Mouse (Mus musculus): Measurements from ENCODE around the gene Tnfsf8. TPM values are rescaled to one million over a fixed set of nuclear protein-coding genes. Genes with fewer than 3 reads are reported as not detected.

Gene Tnfsf8
- polyA plus RNA-seq, 1 experiment: 1.2 TPM

DNA sequence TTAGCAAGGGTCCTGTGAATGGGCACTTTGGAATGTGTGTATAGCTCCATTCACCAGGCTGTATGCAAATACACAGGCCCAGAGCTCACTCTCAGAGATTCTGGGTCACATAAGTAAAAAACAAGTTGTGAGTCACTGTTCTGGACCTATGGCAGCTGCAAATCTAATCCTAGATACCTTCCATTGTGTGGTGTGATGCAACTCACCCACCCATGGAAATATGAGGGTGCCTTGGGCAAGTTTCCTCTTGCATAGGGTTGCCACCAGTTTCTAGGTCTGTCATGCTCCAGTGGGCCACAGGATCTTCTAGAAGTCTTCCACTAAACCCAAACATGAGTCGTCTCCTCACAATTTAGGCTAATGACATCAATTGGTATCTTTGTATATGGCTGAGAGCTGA, 64.6 kb downstream of the Tnfsf8 start:
- 88% methylated on average over 1 of the region's 1 CpGs for WGBS
- H3K27ac ChIP-seq (ENCODE audit: insufficient read depth, low read length): no peak overlapping the region
- DNase-seq (ENCODE audit: low read depth in 1 of 2, low spot score in 2 of 2): no peak
- H3K4me3 ChIP-seq (ENCODE audit: extremely low read depth, insufficient read depth, insufficient read length): no peak overlapping the region
- TF ChIP-seq CTCF (IDR thresholded peaks at IDR 0.05; ENCODE audit: extremely low read depth, insufficient read depth, insufficient read length, insufficient replicate concordance): no peak
- TF ChIP-seq POLR2A (IDR thresholded peaks at IDR 0.05; ENCODE audit: low read depth, low read length): no peak
- H3K36me3 ChIP-seq (ENCODE audit: control insufficient read depth, insufficient read depth, low read length): no peaks in the 10 kb centered on the region
- H3K4me1 ChIP-seq (ENCODE audit: control insufficient read depth, insufficient read depth, insufficient read length): no peaks in the 10 kb centered on the region
- H3K27me3 ChIP-seq (ENCODE audit: control insufficient read depth, insufficient read depth, low read length): no peaks in the 10 kb centered on the region

DNA sequence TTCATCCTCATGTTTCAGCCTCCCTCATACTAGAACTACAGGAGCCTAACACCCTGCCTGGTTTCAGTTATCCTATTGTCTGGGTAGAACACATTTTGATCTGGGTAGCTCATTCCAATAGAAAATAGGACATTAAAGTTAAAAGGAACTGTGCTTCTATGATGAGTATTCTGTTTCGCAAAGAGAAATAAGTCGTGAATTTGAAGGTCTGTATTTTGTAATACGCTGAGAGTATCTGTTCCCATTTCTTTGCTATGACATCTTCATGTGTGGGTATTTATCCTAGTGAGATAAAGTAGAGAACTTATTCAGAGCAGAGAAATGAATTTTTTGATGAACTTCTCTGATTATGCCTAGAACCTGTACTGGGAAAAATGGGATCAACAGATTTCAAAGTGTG, 68.8 kb downstream of the Tnfsf8 start:
- TF ChIP-seq POLR2A (IDR thresholded peaks at IDR 0.05; ENCODE audit: low read depth, low read length): no peak
- TF ChIP-seq CTCF (IDR thresholded peaks at IDR 0.05; ENCODE audit: extremely low read depth, insufficient read depth, insufficient read length, insufficient replicate concordance): no peak
- Histone ChIP-seq H3K27me3 (ENCODE audit: control insufficient read depth, insufficient read depth, low read length) (no peaks in the 10 kb centered on the region), H3K4me1 (ENCODE audit: control insufficient read depth, insufficient read depth, insufficient read length) (no peaks in the 10 kb centered on the region), H3K36me3 (ENCODE audit: control insufficient read depth, insufficient read depth, low read length) (no peaks in the 10 kb centered on the region), H3K4me3 (ENCODE audit: extremely low read depth, insufficient read depth, insufficient read length) (no peak overlapping the region), H3K27ac (ENCODE audit: insufficient read depth, low read length) (no peak overlapping the region)
- WGBS: 82% methylated on average over 3 of the region's 3 CpGs
- no peak for DNase-seq (ENCODE audit: low read depth in 1 of 2, low spot score in 2 of 2)

DNA sequence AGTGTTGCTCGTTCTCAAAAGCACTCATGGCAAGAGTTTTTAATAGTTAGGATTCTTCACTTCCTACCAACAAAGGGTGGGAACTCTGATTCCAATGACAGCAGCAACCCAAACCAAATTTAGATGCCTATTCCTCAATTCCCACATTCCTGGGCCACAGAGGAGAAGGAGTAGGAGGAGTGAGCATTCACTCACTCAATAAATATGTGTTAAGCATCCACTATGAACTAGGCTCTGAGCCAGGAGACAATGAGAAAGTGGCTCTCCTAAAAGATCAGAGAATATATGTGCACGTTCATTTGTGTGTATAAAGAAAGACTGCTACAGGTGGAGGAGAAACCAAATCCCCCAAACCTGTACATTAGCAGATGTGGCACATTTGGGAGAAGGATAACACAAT, 75.7 kb downstream of the Tnfsf8 start:
- 73% methylated on average over 2 of the region's 2 CpGs for WGBS
- no peak for TF ChIP-seq CTCF (IDR thresholded peaks at IDR 0.05; ENCODE audit: extremely low read depth, insufficient read depth, insufficient read length, insufficient replicate concordance)
- TF ChIP-seq POLR2A (IDR thresholded peaks at IDR 0.05; ENCODE audit: low read depth, low read length): no peak
- H3K27me3 ChIP-seq (ENCODE audit: control insufficient read depth, insufficient read depth, low read length): no peaks in the 10 kb centered on the region
- H3K36me3 ChIP-seq (ENCODE audit: control insufficient read depth, insufficient read depth, low read length): no peaks in the 10 kb centered on the region
- no peak for DNase-seq (ENCODE audit: low read depth in 1 of 2, low spot score in 2 of 2)
- no peak overlapping the region for H3K4me3 ChIP-seq (ENCODE audit: extremely low read depth, insufficient read depth, insufficient read length)
- H3K27ac ChIP-seq (ENCODE audit: insufficient read depth, low read length): no peak overlapping the region
- H3K4me1 ChIP-seq (ENCODE audit: control insufficient read depth, insufficient read depth, insufficient read length): no peaks in the 10 kb centered on the region

DNA sequence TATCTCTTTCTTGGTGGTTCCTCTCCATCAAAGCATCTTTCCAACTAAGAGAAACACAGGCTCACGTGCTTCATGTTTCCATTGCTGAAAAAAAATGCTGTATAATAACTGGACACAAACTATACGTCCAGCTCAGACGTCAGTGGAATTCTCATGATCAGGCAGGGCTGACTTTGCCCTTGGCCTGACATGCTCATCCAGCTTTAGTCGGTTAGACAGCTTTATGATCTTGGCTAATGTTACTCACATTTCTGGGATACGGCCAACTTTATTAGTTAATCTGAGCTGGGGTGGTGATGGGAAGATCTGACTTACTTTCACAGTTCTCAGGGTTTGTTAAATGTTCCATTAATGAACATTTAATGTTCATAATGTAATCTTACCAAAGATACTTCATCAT, 77.3 kb downstream of the Tnfsf8 start:
- no peak for DNase-seq (ENCODE audit: low read depth in 1 of 2, low spot score in 2 of 2)
- no peak overlapping the region for H3K27ac ChIP-seq (ENCODE audit: insufficient read depth, low read length)
- H3K27me3 ChIP-seq (ENCODE audit: control insufficient read depth, insufficient read depth, low read length): no peaks in the 10 kb centered on the region
- H3K36me3 ChIP-seq (ENCODE audit: control insufficient read depth, insufficient read depth, low read length): no peaks in the 10 kb centered on the region
- 93% methylated on average over 5 of the region's 5 CpGs for WGBS
- H3K4me3 ChIP-seq (ENCODE audit: extremely low read depth, insufficient read depth, insufficient read length): no peak overlapping the region
- no peaks in the 10 kb centered on the region for H3K4me1 ChIP-seq (ENCODE audit: control insufficient read depth, insufficient read depth, insufficient read length)
- no peak for TF ChIP-seq CTCF (IDR thresholded peaks at IDR 0.05; ENCODE audit: extremely low read depth, insufficient read depth, insufficient read length, insufficient replicate concordance)
- TF ChIP-seq POLR2A (IDR thresholded peaks at IDR 0.05; ENCODE audit: low read depth, low read length): no peak

DNA sequence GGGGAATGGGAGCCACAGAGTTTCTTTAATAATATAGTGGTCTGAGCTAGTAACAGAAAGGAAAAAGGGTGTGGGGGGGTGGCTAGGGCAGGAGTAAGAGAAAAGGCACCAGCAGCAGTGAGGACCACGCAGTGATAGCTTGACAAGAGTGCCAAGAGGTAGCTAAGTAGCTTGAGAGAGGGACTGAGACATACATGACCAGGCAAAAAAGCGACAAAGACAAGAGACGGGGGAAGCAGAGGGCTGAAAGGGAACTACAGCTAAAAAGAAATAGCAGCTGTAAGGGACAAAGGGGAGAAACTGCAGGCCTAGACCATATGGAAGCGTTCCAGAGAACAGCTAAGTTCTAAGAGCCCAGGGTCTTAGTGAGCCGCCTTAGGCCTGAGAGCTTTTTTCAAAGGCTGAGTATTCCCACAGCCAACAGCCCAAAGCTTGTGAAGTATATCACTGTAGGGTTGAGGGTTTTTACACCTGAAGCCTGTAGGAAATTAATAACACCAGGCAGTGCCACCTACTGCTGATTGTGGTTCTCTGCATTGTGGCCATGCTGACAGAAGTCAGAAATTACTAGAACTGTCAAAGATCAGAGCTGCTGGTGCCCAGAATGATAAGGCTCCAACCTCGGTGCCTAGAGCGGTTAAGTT, 78.1 kb downstream of the Tnfsf8 start:
- H3K4me1 ChIP-seq (ENCODE audit: control insufficient read depth, insufficient read depth, insufficient read length): no peaks in the 10 kb centered on the region
- H3K27me3 ChIP-seq (ENCODE audit: control insufficient read depth, insufficient read depth, low read length): no peaks in the 10 kb centered on the region
- DNase-seq (ENCODE audit: low read depth in 1 of 2, low spot score in 2 of 2): no peak
- no peaks in the 10 kb centered on the region for H3K36me3 ChIP-seq (ENCODE audit: control insufficient read depth, insufficient read depth, low read length)
- no peak for TF ChIP-seq CTCF (IDR thresholded peaks at IDR 0.05; ENCODE audit: extremely low read depth, insufficient read depth, insufficient read length, insufficient replicate concordance)
- TF ChIP-seq POLR2A (IDR thresholded peaks at IDR 0.05; ENCODE audit: low read depth, low read length): no peak
- no peak overlapping the region for H3K4me3 ChIP-seq (ENCODE audit: extremely low read depth, insufficient read depth, insufficient read length)
- WGBS: 70% methylated on average over 7 of the region's 7 CpGs
- no peak overlapping the region for H3K27ac ChIP-seq (ENCODE audit: insufficient read depth, low read length)

Other genes with a start within 250 kb of the Tnfsf8 start
- not detected in 2 replicates for gene Tex48, start 238.9 kb downstream of the Tnfsf8 start, polyA plus RNA-seq (2012; rRNA removed)
- not detected in 2 replicates for gene Gm11214, start 198.0 kb downstream of the Tnfsf8 start, polyA plus RNA-seq (2012; rRNA removed)
- gene Tnfsf15, start 116.2 kb downstream of the Tnfsf8 start, polyA plus RNA-seq (2012; rRNA removed): 0.14 and 0.16 TPM in 2 replicates
- gene Tnc, start 185.7 kb upstream of the Tnfsf8 start, polyA plus RNA-seq (2012; rRNA removed): 0.40 and 0.51 TPM in 2 replicates